ENCODE assay signal across 20 mouse cellular contexts in genomic region chr11:84382450-84382849, GRCm38 (mm10).
DNase-seq lines count a peak whose midpoint lies in the region; ATAC-seq lines count a peak whose summit lies in the region.
"Had no signal": no experiment of that assay in that cellular context is flagged by ENCODE, and none has a peak within 500 bp of the region (broad histone marks: within the 10 kb centered on the region; RNA-seq: fewer than 3 reads in every experiment).

No protein-coding gene starts in this region.

- H3K27me3 ChIP-seq in midbrain, embryonic 10.5 days (ENCODE audit: low read depth, poor library complexity, severe bottlenecking): no peaks in the 10 kb centered on the region
- no peaks in the 10 kb centered on the region for H3K27me3 ChIP-seq in midbrain, embryonic 14.5 days (ENCODE audit: control insufficient read depth, insufficient read depth, low read length)
- no peaks in the 10 kb centered on the region for H3K27me3 ChIP-seq in hindbrain, embryonic 13.5 days
- H3K27me3 ChIP-seq: CH12.LX; embryonic facial prominence, embryonic 15.5 days; heart, embryonic 12.5 days had no signal

- H3K27ac ChIP-seq in midbrain, embryonic 10.5 days (replicated peaks): 0 out of 2 replicates have a peak overlapping the region, but pooled peaks have one; percentile 28
- H3K27ac ChIP-seq in midbrain, embryonic 14.5 days (replicated peaks; ENCODE audit: low read depth, low read length): no peak overlapping the region
- peak overlapping the region; percentile 72 for H3K27ac ChIP-seq in hindbrain, embryonic 13.5 days
- H3K27ac ChIP-seq: embryonic facial prominence, embryonic 15.5 days had no signal

- no peak overlapping the region for H3K9ac ChIP-seq in midbrain, embryonic 14.5 days (replicated peaks; ENCODE audit: low read length)
- H3K9ac ChIP-seq in hindbrain, embryonic 13.5 days: no peak overlapping the region
- H3K9ac ChIP-seq: embryonic facial prominence, embryonic 15.5 days; heart, embryonic 12.5 days had no signal

- 57% methylated on average over 13 of the region's 13 CpGs for WGBS in midbrain, embryonic 10.5 days
- WGBS in midbrain, embryonic 14.5 days: 55% methylated on average over 13 of the region's 13 CpGs
- WGBS in hindbrain, embryonic 13.5 days: 30% methylated on average over 13 of the region's 13 CpGs

- peak; percentile 40 for DNase-seq in embryo, embryonic 10 days (ENCODE audit: low spot score)
- no peak for DNase-seq in embryo, embryonic 9.5 days (ENCODE audit: extremely low spot score)
- no peak for DNase-seq in midbrain, embryonic 10.5 days (ENCODE audit: low spot score)
- no peak for DNase-seq in midbrain, embryonic 14.5 days
- peak; percentile 80 for DNase-seq in retina, embryonic 14.5 days (ENCODE audit: low spot score)
- no peak for DNase-seq in frontal cortex, postnatal 10 days (ENCODE audit: low spot score in 2 of 2)
- DNase-seq in T-cell, adult 2 months (ENCODE audit: low spot score): no peak
- DNase-seq: cerebellum, adult 11 months; cerebellum, postnatal 25 days; gastrocnemius, postnatal 25 days; heart, postnatal 36 days; kidney, postnatal 36 days; liver; lung, adult 18-20 months; lung, postnatal 36 days had no signal

- no peaks in the 10 kb centered on the region for H3K9me3 ChIP-seq in midbrain, embryonic 10.5 days (replicated peaks)
- H3K9me3 ChIP-seq in midbrain, embryonic 14.5 days (ENCODE audit: control insufficient read depth, low read length): no peaks in the 10 kb centered on the region
- no peaks in the 10 kb centered on the region for H3K9me3 ChIP-seq in hindbrain, embryonic 13.5 days
- H3K9me3 ChIP-seq: embryonic facial prominence, embryonic 15.5 days; heart, embryonic 12.5 days had no signal

- H3K36me3 ChIP-seq in midbrain, embryonic 10.5 days: peaks cover 26% of the 10 kb centered on the region
- peaks cover 7% of the 10 kb centered on the region; the same call in 1 of the 2 replicates for H3K36me3 ChIP-seq in midbrain, embryonic 14.5 days (ENCODE audit: control insufficient read depth, insufficient read depth, low read length)
- no peaks in the 10 kb centered on the region; the same call in 1 of the 2 replicates for H3K36me3 ChIP-seq in hindbrain, embryonic 13.5 days

- ATAC-seq in midbrain, embryonic 14.5 days (ENCODE audit: low FRiP score, low TSS enrichment): no peak
- no peak for ATAC-seq in hindbrain, embryonic 13.5 days (ENCODE audit: low FRiP score)
- ATAC-seq: intestine, postnatal 0 days had no signal

- no peak overlapping the region for H3K4me3 ChIP-seq in midbrain, embryonic 10.5 days
- no peak overlapping the region for H3K4me3 ChIP-seq in midbrain, embryonic 14.5 days (replicated peaks; ENCODE audit: low read depth, low read length)
- H3K4me3 ChIP-seq in hindbrain, embryonic 13.5 days: no peak overlapping the region
- H3K4me3 ChIP-seq: embryonic facial prominence, embryonic 15.5 days; heart, embryonic 12.5 days had no signal

- H3K4me1 ChIP-seq in midbrain, embryonic 10.5 days: peaks cover 25% of the 10 kb centered on the region
- H3K4me1 ChIP-seq in midbrain, embryonic 14.5 days (ENCODE audit: control insufficient read depth, insufficient read depth, low read length): peaks cover 7% of the 10 kb centered on the region; the same call in 1 of the 2 replicates
- H3K4me1 ChIP-seq in hindbrain, embryonic 13.5 days (replicated peaks): peaks cover 35% of the 10 kb centered on the region
- H3K4me1 ChIP-seq: embryonic facial prominence, embryonic 15.5 days had no signal

- no peak overlapping the region for H3K4me2 ChIP-seq in midbrain, embryonic 14.5 days (ENCODE audit: low read length)
- no peak overlapping the region for H3K4me2 ChIP-seq in hindbrain, embryonic 13.5 days
- H3K4me2 ChIP-seq: embryonic facial prominence, embryonic 15.5 days; heart, embryonic 12.5 days had no signal

Comparison
In these comparisons a context has a peak if more than half of its experiments do, and no peak if none do; other contexts are left out.
1. DNase-seq: peak in embryo, embryonic 10 days (single experiment) and retina, embryonic 14.5 days (single experiment); none in embryo, embryonic 9.5 days (single experiment), midbrain, embryonic 10.5 days (single experiment), midbrain, embryonic 14.5 days (single experiment), frontal cortex, postnatal 10 days (0 of 2) and T-cell, adult 2 months (single experiment).